Mouse (Mus musculus) liver, adult 2 months (tissue): Measurements from ENCODE around the gene F13a1. TPM values are rescaled to one million over a fixed set of nuclear protein-coding genes. Genes with fewer than 3 reads are reported as not detected.

ENCODE experiments used
- DNase-seq: peaks from one replicate; pipeline ENCODE4 v3.0.0-alpha.2; 2011; ENCODE audit warnings: low read depth, low spot score; ENCODE audit errors: extremely low read depth
- H3K27ac ChIP-seq: fragments of 200-500 bp; replicated peaks from 2 replicates; pipeline ENCODE4 v1.5.1; 2012; ENCODE audit warnings: low read depth, mild to moderate bottlenecking, control low read depth, inconsistent platforms, low read length; ENCODE audit not compliant: insufficient read depth
- H3K27me3 ChIP-seq: fragments of 200-500 bp; 2 replicates; pipeline ENCODE4 v1.6.1; 2012; ENCODE audit warnings: mild to moderate bottlenecking, moderate library complexity, low read length, inconsistent platforms; ENCODE audit not compliant: control insufficient read depth, insufficient read depth
- H3K36me3 ChIP-seq: fragments of 200-500 bp; 2 replicates; pipeline ENCODE4 v1.6.1; 2012; ENCODE audit warnings: low read length, inconsistent platforms; ENCODE audit not compliant: control insufficient read depth, insufficient read depth
- H3K4me1 ChIP-seq: fragments of 200-500 bp; 2 replicates; pipeline ENCODE4 v1.6.1; 2011; ENCODE audit warnings: low read length; ENCODE audit not compliant: control insufficient read depth, insufficient read depth
- H3K4me3 ChIP-seq: fragments of 200-500 bp; 2 replicates; pipeline ENCODE4 v1.5.1; 2011; ENCODE audit warnings: low read depth, mild to moderate bottlenecking, control low read depth, low read length, moderate library complexity; ENCODE audit not compliant: insufficient read depth
- H3K79me2 ChIP-seq: fragments of 200-500 bp; 2 replicates; pipeline ENCODE4 v1.6.1; 2012; ENCODE audit warnings: inconsistent platforms, mild to moderate bottlenecking, low read length, moderate library complexity; ENCODE audit not compliant: control insufficient read depth, insufficient read depth
- H3K9ac ChIP-seq: fragments of 200-500 bp; 2 replicates; pipeline ENCODE4 v1.6.1; 2012; ENCODE audit warnings: low read depth, mild to moderate bottlenecking, control low read depth, inconsistent platforms, low read length
- CTCF ChIP-seq: fragments of 200-500 bp; IDR thresholded peaks from 2 replicates; pipeline ENCODE4 v1.5.1; 2011; ENCODE audit warnings: low read depth, low read length, control low read depth
- POLR2A ChIP-seq: fragments of 200-500 bp; IDR thresholded peaks from 2 replicates; pipeline ENCODE4 v1.6.1; 2011; ENCODE audit warnings: low read length, control low read depth; ENCODE audit not compliant: insufficient read depth; ENCODE audit errors: extremely low read depth
- WGBS: fragments of 180-500 bp; shearing (Covaris S2); methylation state at CpG from one replicate; pipeline ENCODE4 v1.1.7; 2018; 5-methylcytosine and 5-hydroxymethylcytosine counted together
- polyA plus RNA-seq: library from polyadenylated mRNA; depleted of rRNA; stranded (reverse); fragments of >200 nt; gene quantifications from 2 replicates; pipeline ENCODE4 v1.2.3, GENCODE M21; 2012; rRNA removed
- total RNA-seq: library from RNA; depleted of rRNA; stranded (reverse); fragments of >200 nt; gene quantifications from 2 replicates; pipeline ENCODE4 v1.2.3, GENCODE M21; 2014; rRNA removed

The F13a1 gene
- 0.28 and 0.40 TPM in 2 replicates for total RNA-seq
- polyA plus RNA-seq = 0.02 TPM in 2 replicates

DNA sequence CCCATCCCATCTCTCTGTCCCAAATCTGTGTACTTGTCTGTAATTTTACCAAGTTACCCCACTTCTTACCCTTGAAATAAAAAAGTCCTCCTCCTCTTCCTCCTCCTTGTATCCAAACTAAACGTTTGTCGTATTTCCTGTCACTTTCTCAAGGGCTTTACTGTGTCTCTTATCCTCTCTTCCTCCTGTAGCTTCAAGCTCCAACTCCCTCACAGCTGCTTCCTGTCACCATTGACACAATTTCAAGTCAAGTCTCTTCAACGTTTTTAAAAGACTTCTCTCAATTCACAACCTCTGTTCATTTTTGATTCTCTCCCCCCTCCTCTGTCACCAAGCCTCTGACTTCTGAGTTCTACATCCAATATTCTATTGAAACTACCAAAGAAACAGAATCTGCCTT is at the start of gene F13a1:
Gene F13a1, minus strand, starts transcription at position 119 of the 400 bp plus-strand sequence.
- 61% methylated on average over 3 of the region's 3 CpGs for WGBS
- no peak within 1 kb of the TSS for H3K9ac ChIP-seq
- H3K79me2 ChIP-seq = no peaks in the 10 kb centered on the region
- no peak for DNase-seq
- no peak for TF ChIP-seq POLR2A
- no peak for TF ChIP-seq CTCF
- no peaks in the 10 kb centered on the region for H3K36me3 ChIP-seq
- no peaks in the 10 kb centered on the region for H3K27me3 ChIP-seq
- no peak within 1 kb of the TSS for H3K27ac ChIP-seq
- no peak within 1 kb of the TSS for H3K4me3 ChIP-seq
- no peaks in the 10 kb centered on the region for H3K4me1 ChIP-seq

DNA sequence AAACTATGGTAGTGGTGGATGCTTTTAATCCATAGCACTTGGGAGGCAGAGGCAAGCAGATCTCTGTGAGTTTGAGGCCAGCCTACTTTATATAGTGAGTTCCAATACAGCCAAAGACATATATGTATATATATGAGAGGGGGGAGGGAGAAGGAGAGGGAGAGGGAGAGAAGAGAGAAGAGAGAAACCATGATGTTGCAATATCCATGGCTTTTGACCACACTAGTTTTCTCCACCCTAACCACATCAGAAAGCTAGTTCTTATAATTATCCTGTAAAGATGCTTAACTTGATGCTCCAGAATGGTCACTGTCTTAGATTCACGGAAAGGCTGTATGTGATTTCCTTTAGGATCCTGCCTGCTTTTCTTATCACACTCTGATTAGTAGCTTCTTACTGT is 41.6 kb upstream of the F13a1 start:
- Histone ChIP-seq H3K4me3 (no peak overlapping the region), H3K36me3 (no peaks in the 10 kb centered on the region), H3K9ac (no peak overlapping the region), H3K4me1 (no peaks in the 10 kb centered on the region), H3K79me2 (no peaks in the 10 kb centered on the region), H3K27ac (no peak overlapping the region), H3K27me3 (no peaks in the 10 kb centered on the region)
- no peak for TF ChIP-seq CTCF
- TF ChIP-seq POLR2A = no peak
- whole genome bisulfite sequencing = 88% methylated on average over 1 of the region's 1 CpGs
- DNase-seq = no peak

DNA sequence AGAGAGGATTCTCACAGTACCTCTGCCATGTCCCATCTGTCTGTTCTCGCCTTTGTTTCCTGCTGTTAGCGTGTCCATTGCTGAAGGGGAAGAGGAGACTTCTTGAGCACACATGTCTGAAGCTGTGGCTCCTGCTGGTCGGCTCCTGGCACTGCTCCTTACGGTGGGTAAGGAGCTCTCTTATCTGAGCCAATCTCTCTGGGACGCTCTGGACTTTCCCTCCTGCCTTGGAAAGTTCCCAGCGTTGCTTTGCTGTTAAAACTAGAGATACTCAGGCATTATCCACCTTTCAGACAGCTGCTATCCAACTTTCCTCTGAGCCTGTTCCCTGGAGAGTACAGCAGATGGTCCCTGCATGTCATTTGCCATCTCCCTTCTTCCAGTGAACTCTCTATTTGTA is 39.1 kb upstream of the F13a1 start:
- Histone ChIP-seq H3K27ac (no peak overlapping the region), H3K79me2 (no peaks in the 10 kb centered on the region), H3K36me3 (no peaks in the 10 kb centered on the region), H3K9ac (no peak overlapping the region), H3K4me3 (no peak overlapping the region), H3K4me1 (no peaks in the 10 kb centered on the region), H3K27me3 (no peaks in the 10 kb centered on the region)
- peak; percentile 4 for DNase-seq
- 75% methylated on average over 6 of the region's 6 CpGs for WGBS
- no peak for TF ChIP-seq CTCF
- no peak for TF ChIP-seq POLR2A

DNA sequence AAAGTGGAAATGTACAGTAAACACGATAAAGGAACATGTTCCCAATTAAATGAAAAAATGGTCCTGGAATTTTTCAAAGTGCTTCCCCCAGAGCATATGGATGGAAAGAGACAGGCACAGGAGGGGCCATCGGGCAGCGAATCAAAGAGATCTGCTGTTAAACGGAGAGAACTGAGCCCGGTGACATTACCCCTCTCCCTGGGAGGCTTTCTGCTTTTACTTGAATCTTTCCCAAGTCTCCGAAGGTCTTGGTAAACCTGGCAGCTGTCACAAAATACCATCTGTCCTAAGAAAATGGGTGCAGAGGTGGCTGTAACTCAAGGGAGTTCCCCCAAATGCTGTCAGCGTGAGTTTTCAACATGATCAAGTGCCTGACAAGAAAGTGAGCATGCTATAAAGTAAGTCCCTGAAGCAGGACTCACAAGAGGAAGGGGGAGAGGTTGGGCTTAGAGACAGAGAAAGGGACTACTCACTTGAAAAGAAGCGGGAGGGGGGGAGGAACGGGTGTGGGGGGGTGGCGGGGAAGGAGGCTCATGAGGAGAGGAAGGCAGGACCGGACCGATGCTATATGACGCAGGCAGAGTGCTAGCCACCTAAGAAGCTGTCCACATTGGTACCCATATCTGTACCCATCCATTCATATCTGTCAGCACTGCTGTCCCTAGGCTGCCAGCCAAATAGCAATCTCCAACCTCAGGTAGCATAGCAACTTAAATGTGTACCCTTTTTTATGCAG is 31.6 kb upstream of the F13a1 start:
- WGBS = 80% methylated on average over 13 of the region's 13 CpGs
- no peak overlapping the region for H3K4me3 ChIP-seq
- no peaks in the 10 kb centered on the region for H3K27me3 ChIP-seq
- H3K79me2 ChIP-seq = no peaks in the 10 kb centered on the region
- H3K36me3 ChIP-seq = no peaks in the 10 kb centered on the region
- TF ChIP-seq POLR2A = no peak
- TF ChIP-seq CTCF = no peak
- no peak overlapping the region for H3K27ac ChIP-seq
- H3K9ac ChIP-seq = no peak overlapping the region
- no peaks in the 10 kb centered on the region for H3K4me1 ChIP-seq
- no peak for DNase-seq

GRCm38 (mm10) chr13:37071390-37071789 is 21.3 kb upstream of the F13a1 start:
- H3K9ac ChIP-seq = no peak overlapping the region
- DNase-seq = no peak
- no peak overlapping the region for H3K4me3 ChIP-seq
- no peak overlapping the region for H3K27ac ChIP-seq
- H3K79me2 ChIP-seq = no peaks in the 10 kb centered on the region
- H3K36me3 ChIP-seq = no peaks in the 10 kb centered on the region
- TF ChIP-seq POLR2A (no peak), CTCF (no peak)
- 85% methylated on average over 3 of the region's 3 CpGs for WGBS
- no peaks in the 10 kb centered on the region for H3K27me3 ChIP-seq
- H3K4me1 ChIP-seq = no peaks in the 10 kb centered on the region

- no peak for DNase-seq
- 72% methylated on average over 4 of the region's 4 CpGs for WGBS
- no peaks in the 10 kb centered on the region for H3K79me2 ChIP-seq
- no peaks in the 10 kb centered on the region for H3K4me1 ChIP-seq
- no peak overlapping the region for H3K27ac ChIP-seq
- TF ChIP-seq CTCF = no peak
- TF ChIP-seq POLR2A = no peak
- no peak overlapping the region for H3K4me3 ChIP-seq
- no peak overlapping the region for H3K9ac ChIP-seq
- no peaks in the 10 kb centered on the region for H3K36me3 ChIP-seq
- H3K27me3 ChIP-seq = no peaks in the 10 kb centered on the region
These were observed 20.8 kb upstream of the F13a1 start for GRCm38 (mm10) chr13:37070824-37071223.
